Mouse (Mus musculus) testis, adult 2 months (tissue): ENCODE data around the gene Epha8.

ENCODE experiments used
- CTCF ChIP-seq: fragments of 200-500 bp; IDR thresholded peaks from 2 replicates; pipeline ENCODE4 v1.5.1; 2012; ENCODE audit warnings: low read depth, mild to moderate bottlenecking, inconsistent platforms, low read length, moderate library complexity; ENCODE audit not compliant: control insufficient read depth, insufficient read depth, insufficient replicate concordance
- POLR2A ChIP-seq: fragments of 200-500 bp; IDR thresholded peaks from 2 replicates; pipeline ENCODE4 v1.6.1; 2012; ENCODE audit warnings: low read depth, mild to moderate bottlenecking, inconsistent platforms, low read length, moderate library complexity; ENCODE audit not compliant: control insufficient read depth

GRCm38 (mm10) chr4:136899154-136899553 is 57.5 kb downstream of the Epha8 start:
- no peak for TF ChIP-seq CTCF
- TF ChIP-seq POLR2A, result no peak
